Mouse (Mus musculus): Measurements from ENCODE around the gene Kdm4b. TPM values are rescaled to one million over a fixed set of nuclear protein-coding genes. Genes with fewer than 3 reads are reported as not detected.
A peak's percentile ranks its signal among the peaks of the same experiment; 100 is the strongest.

The Kdm4b gene
- 36.5 and 36.9 TPM in 2 replicates for polyA plus RNA-seq (2015; fragmentation: Nextera tagmentation; extraction: Ambion mirVana)

- peak within 1 kb of the TSS; percentile 92 for H3K4me2 ChIP-seq
- H3K36me3 ChIP-seq: peaks cover 25% of the 10 kb centered on the region
- H3K9ac ChIP-seq: peak within 1 kb of the TSS; percentile 94
- H3K4me1 ChIP-seq: peaks cover 31% of the 10 kb centered on the region
- H3K27ac ChIP-seq: peak within 1 kb of the TSS; percentile 95
- H3K4me3 ChIP-seq: peak within 1 kb of the TSS; percentile 92
- H3K27me3 ChIP-seq: no peaks in the 10 kb centered on the region
- peak; percentile 100 for ATAC-seq (ENCODE audit: insufficient number of reproducible peaks, insufficient read depth, low FRiP score, low TSS enrichment, low read depth)
- WGBS: under 1% methylated on average over 53 of the region's 57 CpGs
- no peaks in the 10 kb centered on the region for H3K9me3 ChIP-seq
Measured at GRCm38 (mm10) chr17:56325450-56326152, at the start of gene Kdm4b. TSS of gene Kdm4b (plus strand) at chr17:56326062.

- Histone ChIP-seq H3K27ac (peak within 1 kb of the TSS; percentile 92), H3K9me3 (no peaks in the 10 kb centered on the region), H3K4me3 (peak within 1 kb of the TSS; percentile 59), H3K4me1 (peaks cover 30% of the 10 kb centered on the region), H3K4me2 (peak within 1 kb of the TSS; percentile 77), H3K27me3 (no peaks in the 10 kb centered on the region), H3K9ac (peak within 1 kb of the TSS; percentile 79), H3K36me3 (peaks cover 43% of the 10 kb centered on the region)
- peak; percentile 85 for ATAC-seq (ENCODE audit: insufficient number of reproducible peaks, insufficient read depth, low FRiP score, low TSS enrichment, low read depth)
- 7% methylated on average over 21 of the region's 21 CpGs for WGBS
Measured at GRCm38 (mm10) chr17:56276643-56277566, 49.0 kb upstream of the Kdm4b start, which contains the start of gene Ticam1. TSS of gene Ticam1 (minus strand) at chr17:56276786.

- peaks cover 40% of the 10 kb centered on the region for H3K36me3 ChIP-seq
- H3K27me3 ChIP-seq: no peaks in the 10 kb centered on the region
- peak overlapping the region; percentile 79; the same call in 1 of the 2 replicates for H3K9ac ChIP-seq
- H3K27ac ChIP-seq: peak overlapping the region; percentile 92
- H3K9me3 ChIP-seq: no peaks in the 10 kb centered on the region
- no peak for ATAC-seq (ENCODE audit: insufficient number of reproducible peaks, insufficient read depth, low FRiP score, low TSS enrichment, low read depth)
- H3K4me1 ChIP-seq: peaks cover 30% of the 10 kb centered on the region
- WGBS: 42% methylated on average over 2 of the region's 2 CpGs
- H3K4me2 ChIP-seq: peak overlapping the region; percentile 77
- H3K4me3 ChIP-seq: peak overlapping the region; percentile 59; the same call in 1 of the 2 replicates
Measured at GRCm38 (mm10) chr17:56277567-56277893, 48.3 kb upstream of the Kdm4b start.

GRCm38 (mm10) chr17:56278340-56278739 lies 47.5 kb upstream of the Kdm4b start:
- Histone ChIP-seq H3K4me1 (peaks cover 27% of the 10 kb centered on the region), H3K4me3 (no peak overlapping the region), H3K36me3 (peaks cover 45% of the 10 kb centered on the region), H3K4me2 (no peak overlapping the region), H3K9ac (no peak overlapping the region), H3K27me3 (no peaks in the 10 kb centered on the region), H3K27ac (no peak overlapping the region), H3K9me3 (no peaks in the 10 kb centered on the region)
- 94% methylated on average over 5 of the region's 5 CpGs for WGBS
- ATAC-seq (ENCODE audit: insufficient number of reproducible peaks, insufficient read depth, low FRiP score, low TSS enrichment, low read depth): no peak

GRCm38 (mm10) chr17:56279481-56280155 lies 46.2 kb upstream of the Kdm4b start:
- no peak overlapping the region for H3K4me3 ChIP-seq
- peaks cover 52% of the 10 kb centered on the region for H3K36me3 ChIP-seq
- peaks cover 24% of the 10 kb centered on the region for H3K4me1 ChIP-seq
- no peaks in the 10 kb centered on the region for H3K9me3 ChIP-seq
- H3K27ac ChIP-seq: no peak overlapping the region
- no peaks in the 10 kb centered on the region for H3K27me3 ChIP-seq
- WGBS: 85% methylated on average over 12 of the region's 12 CpGs
- ATAC-seq (ENCODE audit: insufficient number of reproducible peaks, insufficient read depth, low FRiP score, low TSS enrichment, low read depth): no peak
- H3K4me2 ChIP-seq: no peak overlapping the region
- no peak overlapping the region for H3K9ac ChIP-seq

GRCm38 (mm10) chr17:56281193-56281592 lies 44.7 kb upstream of the Kdm4b start:
- no peak for ATAC-seq (ENCODE audit: insufficient number of reproducible peaks, insufficient read depth, low FRiP score, low TSS enrichment, low read depth)
- H3K36me3 ChIP-seq: peaks cover 68% of the 10 kb centered on the region

GRCm38 (mm10) chr17:56282802-56283201 lies 43.1 kb upstream of the Kdm4b start:
- Histone ChIP-seq H3K4me2 (no peak overlapping the region), H3K27me3 (no peaks in the 10 kb centered on the region), H3K9ac (no peak overlapping the region), H3K36me3 (peaks cover 78% of the 10 kb centered on the region), H3K4me3 (no peak overlapping the region), H3K9me3 (no peaks in the 10 kb centered on the region), H3K27ac (no peak overlapping the region), H3K4me1 (peaks cover 12% of the 10 kb centered on the region)
- no peak for ATAC-seq (ENCODE audit: insufficient number of reproducible peaks, insufficient read depth, low FRiP score, low TSS enrichment, low read depth)
- WGBS: 77% methylated on average over 4 of the region's 4 CpGs

More at GRCm38 (mm10) chr17:56281193-56281592, 44.7 kb upstream of the Kdm4b start:
- WGBS: 84% methylated on average over 12 of the region's 12 CpGs
- Histone ChIP-seq H3K9ac (no peak overlapping the region), H3K27me3 (no peaks in the 10 kb centered on the region), H3K9me3 (no peaks in the 10 kb centered on the region), H3K4me2 (no peak overlapping the region), H3K4me1 (peaks cover 18% of the 10 kb centered on the region), H3K27ac (0 out of 2 replicates have a peak overlapping the region, but pooled peaks have one; percentile 22), H3K4me3 (no peak overlapping the region)

GRCm38 (mm10) chr17:56283316-56283715 lies 42.5 kb upstream of the Kdm4b start:
- Histone ChIP-seq H3K27ac (no peak overlapping the region), H3K27me3 (no peaks in the 10 kb centered on the region), H3K4me2 (no peak overlapping the region), H3K9ac (no peak overlapping the region), H3K9me3 (no peaks in the 10 kb centered on the region), H3K36me3 (peaks cover 78% of the 10 kb centered on the region), H3K4me3 (no peak overlapping the region), H3K4me1 (peaks cover 17% of the 10 kb centered on the region)
- no peak for ATAC-seq (ENCODE audit: insufficient number of reproducible peaks, insufficient read depth, low FRiP score, low TSS enrichment, low read depth)
- WGBS: 93% methylated on average over 8 of the region's 8 CpGs

GRCm38 (mm10) chr17:56285995-56286394 lies 39.9 kb upstream of the Kdm4b start:
- no peak for ATAC-seq (ENCODE audit: insufficient number of reproducible peaks, insufficient read depth, low FRiP score, low TSS enrichment, low read depth)
- Histone ChIP-seq H3K27ac (no peak overlapping the region), H3K4me3 (no peak overlapping the region), H3K4me1 (peaks cover 32% of the 10 kb centered on the region), H3K27me3 (no peaks in the 10 kb centered on the region), H3K36me3 (peaks cover 56% of the 10 kb centered on the region), H3K4me2 (no peak overlapping the region), H3K9ac (no peak overlapping the region), H3K9me3 (no peaks in the 10 kb centered on the region)
- WGBS: 93% methylated on average over 11 of the region's 11 CpGs

- H3K4me3 ChIP-seq: no peak overlapping the region
- H3K27me3 ChIP-seq: no peaks in the 10 kb centered on the region
- H3K27ac ChIP-seq: 0 out of 2 replicates have a peak overlapping the region, but pooled peaks have one; percentile 11
- H3K4me1 ChIP-seq: peaks cover 40% of the 10 kb centered on the region
- peak overlapping the region; percentile 57 for H3K9ac ChIP-seq
- no peak for ATAC-seq (ENCODE audit: insufficient number of reproducible peaks, insufficient read depth, low FRiP score, low TSS enrichment, low read depth)
- H3K9me3 ChIP-seq: no peaks in the 10 kb centered on the region
- H3K4me2 ChIP-seq: peak overlapping the region; percentile 82
- peaks cover 41% of the 10 kb centered on the region for H3K36me3 ChIP-seq
- 63% methylated on average over 3 of the region's 3 CpGs for WGBS
Measured at GRCm38 (mm10) chr17:56287830-56288229, 38.0 kb upstream of the Kdm4b start.

GRCm38 (mm10) chr17:56288866-56289265 lies 37.0 kb upstream of the Kdm4b start:
- no peak for ATAC-seq (ENCODE audit: insufficient number of reproducible peaks, insufficient read depth, low FRiP score, low TSS enrichment, low read depth)
- peaks cover 40% of the 10 kb centered on the region for H3K4me1 ChIP-seq
- WGBS: 28% methylated on average over 3 of the region's 3 CpGs
- peaks cover 33% of the 10 kb centered on the region for H3K36me3 ChIP-seq
- peak overlapping the region; percentile 82 for H3K4me2 ChIP-seq
- H3K4me3 ChIP-seq: peak overlapping the region; percentile 59
- peak overlapping the region; percentile 96 for H3K27ac ChIP-seq
- H3K27me3 ChIP-seq: no peaks in the 10 kb centered on the region
- no peaks in the 10 kb centered on the region for H3K9me3 ChIP-seq
- peak overlapping the region; percentile 80 for H3K9ac ChIP-seq

Data from embryonic facial prominence, embryonic 13.5 days (tissue).